Mouse (Mus musculus): ENCODE results near the gene Krtap28-10. TPM values are rescaled to one million over a fixed set of nuclear protein-coding genes. Genes with fewer than 3 reads are reported as not detected.
"Not testable (repeated sequence)": the region's sequence is repeated elsewhere in the genome, so short reads cannot be mapped to it uniquely, and the experiment has no call there.

Krtap28-10 gene
- polyA plus RNA-seq, 2 experiments = not detected

GRCm38 (mm10) chr1:83015329-83015879, 26.9 kb downstream of the Krtap28-10 start:
- Histone ChIP-seq H3K9ac (replicated peaks) (no peak overlapping the region), H3K4me1 (replicated peaks; ENCODE audit: control insufficient read depth in 2 of 2, insufficient read depth in 2 of 2, low read length in 1 of 2) (no peaks in the 10 kb centered on the region), H3K27me3 (ENCODE audit: control insufficient read depth, insufficient read depth, low read length) (no peaks in the 10 kb centered on the region), H3K4me3 (ENCODE audit: insufficient read depth in 1 of 2, low read depth in 2 of 2, low read length in 2 of 2) (no peak overlapping the region), H3K27ac (no peak overlapping the region), H3K9me3 (ENCODE audit: control insufficient read depth, low read length) (no peaks in the 10 kb centered on the region), H3K36me3 (replicated peaks; ENCODE audit: control insufficient read depth, insufficient read depth, low read depth) (no peaks in the 10 kb centered on the region), H3K4me2 (ENCODE audit: low read depth) (no peak overlapping the region)
- 65% methylated on average over 10 of the region's 10 CpGs for WGBS (ENCODE audit: insufficient replicate concordance)
- no peak for DNase-seq (ENCODE audit: low read depth in 3 of 3, low spot score in 3 of 3)
- no peak for ATAC-seq (ENCODE audit: insufficient read depth)
- no peak for TF ChIP-seq CTCF (IDR thresholded peaks at IDR 0.05; ENCODE audit: low read depth)
- TF ChIP-seq EP300 (IDR thresholded peaks at IDR 0.05; ENCODE audit: low read depth) = no peak

- Histone ChIP-seq H3K9ac (replicated peaks) (no peak overlapping the region), H3K4me3 (ENCODE audit: insufficient read depth in 1 of 2, low read depth in 2 of 2, low read length in 2 of 2) (no peak overlapping the region), H3K4me2 (ENCODE audit: low read depth) (no peak overlapping the region), H3K9me3 (ENCODE audit: control insufficient read depth, low read length) (no peaks in the 10 kb centered on the region), H3K36me3 (replicated peaks; ENCODE audit: control insufficient read depth, insufficient read depth, low read depth) (no peaks in the 10 kb centered on the region), H3K4me1 (replicated peaks; ENCODE audit: control insufficient read depth in 2 of 2, insufficient read depth in 2 of 2, low read length in 1 of 2) (no peaks in the 10 kb centered on the region), H3K27ac (no peak overlapping the region), H3K27me3 (ENCODE audit: control insufficient read depth, insufficient read depth, low read length) (no peaks in the 10 kb centered on the region)
- no peak for TF ChIP-seq CTCF (IDR thresholded peaks at IDR 0.05; ENCODE audit: low read depth)
- no peak for TF ChIP-seq EP300 (IDR thresholded peaks at IDR 0.05; ENCODE audit: low read depth)
- ATAC-seq (ENCODE audit: insufficient read depth) = no peak
- no peak for DNase-seq (ENCODE audit: low read depth in 3 of 3, low spot score in 3 of 3)
- WGBS (ENCODE audit: insufficient replicate concordance) = 80% methylated on average over 3 of the region's 3 CpGs
Observed at GRCm38 (mm10) chr1:83014477-83014876, 27.8 kb downstream of the Krtap28-10 start.

GRCm38 (mm10) chr1:83007471-83007870, 34.8 kb downstream of the Krtap28-10 start:
- no peak overlapping the region for H3K9ac ChIP-seq (replicated peaks)
- H3K27me3 ChIP-seq (ENCODE audit: control insufficient read depth, insufficient read depth, low read length) = no peaks in the 10 kb centered on the region
- no peak for DNase-seq (ENCODE audit: low read depth in 3 of 3, low spot score in 3 of 3)
- TF ChIP-seq EP300 (IDR thresholded peaks at IDR 0.05; ENCODE audit: low read depth) = no peak
- TF ChIP-seq CTCF (IDR thresholded peaks at IDR 0.05; ENCODE audit: low read depth) = no peak
- no peaks in the 10 kb centered on the region for H3K9me3 ChIP-seq (ENCODE audit: control insufficient read depth, low read length)
- no peak overlapping the region for H3K27ac ChIP-seq
- H3K4me3 ChIP-seq (ENCODE audit: insufficient read depth in 1 of 2, low read depth in 2 of 2, low read length in 2 of 2) = no peak overlapping the region
- no peak overlapping the region for H3K4me2 ChIP-seq (ENCODE audit: low read depth)
- no peaks in the 10 kb centered on the region for H3K36me3 ChIP-seq (replicated peaks; ENCODE audit: control insufficient read depth, insufficient read depth, low read depth)
- 53% methylated on average over 6 of the region's 6 CpGs for WGBS (ENCODE audit: insufficient replicate concordance)
- H3K4me1 ChIP-seq (replicated peaks; ENCODE audit: control insufficient read depth in 2 of 2, insufficient read depth in 2 of 2, low read length in 1 of 2) = no peaks in the 10 kb centered on the region
- ATAC-seq (ENCODE audit: insufficient read depth) = no peak

GRCm38 (mm10) chr1:83006218-83007179, 35.8 kb downstream of the Krtap28-10 start:
- no peak for ATAC-seq (ENCODE audit: insufficient read depth)
- TF ChIP-seq EP300 (IDR thresholded peaks at IDR 0.05; ENCODE audit: low read depth) = no peak
- TF ChIP-seq CTCF (IDR thresholded peaks at IDR 0.05; ENCODE audit: low read depth) = no peak
- DNase-seq (ENCODE audit: low read depth in 3 of 3, low spot score in 3 of 3) = no peak
- H3K4me3 ChIP-seq (ENCODE audit: insufficient read depth in 1 of 2, low read depth in 2 of 2, low read length in 2 of 2) = no peak overlapping the region
- no peak overlapping the region for H3K9ac ChIP-seq (replicated peaks)
- no peaks in the 10 kb centered on the region for H3K9me3 ChIP-seq (ENCODE audit: control insufficient read depth, low read length)
- no peaks in the 10 kb centered on the region for H3K4me1 ChIP-seq (replicated peaks; ENCODE audit: control insufficient read depth in 2 of 2, insufficient read depth in 2 of 2, low read length in 1 of 2)
- no peaks in the 10 kb centered on the region for H3K27me3 ChIP-seq (ENCODE audit: control insufficient read depth, insufficient read depth, low read length)
- 52% methylated on average over 8 of the region's 8 CpGs for WGBS (ENCODE audit: insufficient replicate concordance)
- H3K4me2 ChIP-seq (ENCODE audit: low read depth) = no peak overlapping the region
- no peak overlapping the region for H3K27ac ChIP-seq
- H3K36me3 ChIP-seq (replicated peaks; ENCODE audit: control insufficient read depth, insufficient read depth, low read depth) = no peaks in the 10 kb centered on the region

- 77% methylated on average over 7 of the region's 9 CpGs for WGBS (ENCODE audit: insufficient replicate concordance)
- H3K27me3 ChIP-seq (ENCODE audit: control insufficient read depth, insufficient read depth, low read length); H3K4me2 ChIP-seq (ENCODE audit: low read depth); H3K9me3 ChIP-seq (ENCODE audit: control insufficient read depth, low read length); H3K4me3 ChIP-seq (ENCODE audit: insufficient read depth in 1 of 2, low read depth in 2 of 2, low read length in 2 of 2); H3K36me3 ChIP-seq (replicated peaks; ENCODE audit: control insufficient read depth, insufficient read depth, low read depth); ATAC-seq (ENCODE audit: insufficient read depth); H3K4me1 ChIP-seq (replicated peaks; ENCODE audit: control insufficient read depth in 2 of 2, insufficient read depth in 2 of 2, low read length in 1 of 2); H3K9ac ChIP-seq (replicated peaks); DNase-seq (ENCODE audit: low read depth in 3 of 3, low spot score in 3 of 3); H3K27ac ChIP-seq: not testable (repeated sequence)
Observed at GRCm38 (mm10) chr1:83000306-83000705, 42.0 kb downstream of the Krtap28-10 start, which contains the start of gene Gm47959. Gene Gm47959, plus strand, starts transcription at chr1:83000548.
